Mouse (Mus musculus) hindbrain, embryonic 10.5 days (tissue): ENCODE data around the gene Tmem255a. TPM values are rescaled to one million over a fixed set of nuclear protein-coding genes. Genes with fewer than 3 reads are reported as not detected.
"Not testable (repeated sequence)": the region's sequence is repeated elsewhere in the genome, so short reads cannot be mapped to it uniquely, and the experiment has no call there.

Experiments
- DNase-seq: peaks from one replicate; pipeline ENCODE4 v3.0.0-alpha.2; 2017; ENCODE audit warnings: low spot score
- H3K27ac ChIP-seq: fragments of 300-500 bp; sonication (generic); 2 replicates; pipeline ENCODE4 v1.5.1; 2016; ENCODE audit warnings: mild to moderate bottlenecking, moderate library complexity
- H3K27me3 ChIP-seq: fragments of 300-500 bp; sonication (generic); 2 replicates; pipeline ENCODE4 v1.6.1; 2016; ENCODE audit warnings: mild to moderate bottlenecking; ENCODE audit not compliant: poor library complexity, insufficient read depth, severe bottlenecking
- H3K36me3 ChIP-seq: fragments of 300-500 bp; sonication (generic); 2 replicates; pipeline ENCODE4 v1.6.1; 2016; ENCODE audit warnings: mild to moderate bottlenecking, moderate library complexity
- H3K4me1 ChIP-seq: fragments of 300-500 bp; sonication (generic); replicated peaks from 2 replicates; pipeline ENCODE4 v1.6.1; 2016; ENCODE audit warnings: mild to moderate bottlenecking
- H3K4me3 ChIP-seq: fragments of 300-500 bp; sonication (generic); 2 replicates; pipeline ENCODE4 v1.5.1; 2016; ENCODE audit warnings: mild to moderate bottlenecking, moderate library complexity
- H3K9me3 ChIP-seq: fragments of 300-500 bp; sonication (generic); 2 replicates; pipeline ENCODE4 v1.6.1; 2016; ENCODE audit warnings: mild to moderate bottlenecking, moderate library complexity
- WGBS: fragments of 180-500 bp; shearing (Covaris S2); methylation state at CpG from one replicate; pipeline ENCODE4 v1.1.7; 2016; 5-methylcytosine and 5-hydroxymethylcytosine counted together
- polyA plus RNA-seq: library from polyadenylated mRNA; unstranded; fragments of >200 nt; fragmentation: Nextera tagmentation; extraction: Ambion mirVana; gene quantifications from 2 replicates; pipeline ENCODE4 v1.2.1, GENCODE M21; 2016

Gene Tmem255a
- polyA plus RNA-seq, 1 experiment from 2014 or later, result 12.5 TPM

DNA sequence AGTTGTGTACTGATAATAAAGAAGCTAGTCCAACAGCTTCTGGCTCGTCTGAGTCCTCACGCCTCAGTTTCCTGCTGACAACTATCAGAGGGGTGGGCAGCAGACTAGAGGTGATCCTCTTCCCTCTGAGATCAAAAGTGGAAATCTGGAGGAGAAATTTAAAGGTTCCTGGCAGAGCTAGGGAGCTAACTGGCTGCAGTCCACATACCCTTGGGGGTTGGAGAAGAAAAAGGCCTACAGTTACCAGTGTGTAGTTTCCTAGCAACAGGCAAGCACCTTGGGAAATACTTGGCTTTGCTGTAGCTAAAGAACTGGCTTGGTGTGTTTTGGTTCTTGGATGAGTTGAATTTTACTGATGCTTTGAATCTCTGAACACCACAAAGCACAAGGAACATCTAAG is 50.4 kb downstream of the Tmem255a start:
- Histone ChIP-seq H3K4me3 (no peak overlapping the region), H3K4me1 (no peaks in the 10 kb centered on the region), H3K27me3 (no peaks in the 10 kb centered on the region), H3K36me3 (no peaks in the 10 kb centered on the region), H3K9me3 (no peaks in the 10 kb centered on the region), H3K27ac (no peak overlapping the region)
- WGBS, result 75% methylated on average over 2 of the region's 2 CpGs
- DNase-seq, result no peak

DNA sequence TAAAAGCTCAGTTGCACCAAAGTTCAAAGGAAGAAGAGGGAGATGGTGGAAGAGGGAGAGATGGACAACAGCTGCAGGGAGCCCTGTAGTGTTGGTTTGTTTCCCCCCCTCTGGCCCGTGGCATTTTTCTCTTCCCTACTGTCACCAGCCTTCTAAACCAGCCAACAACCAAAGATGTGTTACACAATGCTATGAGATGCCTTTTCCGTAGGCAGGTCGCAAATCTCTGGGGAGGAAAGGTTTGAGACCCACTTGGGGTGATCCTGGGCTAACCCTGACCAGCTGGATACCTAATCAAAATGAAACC is 61.8 kb downstream of the Tmem255a start:
- Histone ChIP-seq H3K4me3 (peak overlapping the region; percentile 66), H3K36me3 (peaks cover 22% of the 10 kb centered on the region), H3K4me1 (0 out of 2 replicates have a peak, but pooled peaks cover 5% of the 10 kb centered on the region), H3K27me3 (no peaks in the 10 kb centered on the region), H3K27ac (peak overlapping the region; percentile 92), H3K9me3 (0 out of 2 replicates have a peak, but pooled peaks cover 5% of the 10 kb centered on the region)
- no peak for DNase-seq
- WGBS, result 35% methylated on average over 3 of the region's 3 CpGs

DNA sequence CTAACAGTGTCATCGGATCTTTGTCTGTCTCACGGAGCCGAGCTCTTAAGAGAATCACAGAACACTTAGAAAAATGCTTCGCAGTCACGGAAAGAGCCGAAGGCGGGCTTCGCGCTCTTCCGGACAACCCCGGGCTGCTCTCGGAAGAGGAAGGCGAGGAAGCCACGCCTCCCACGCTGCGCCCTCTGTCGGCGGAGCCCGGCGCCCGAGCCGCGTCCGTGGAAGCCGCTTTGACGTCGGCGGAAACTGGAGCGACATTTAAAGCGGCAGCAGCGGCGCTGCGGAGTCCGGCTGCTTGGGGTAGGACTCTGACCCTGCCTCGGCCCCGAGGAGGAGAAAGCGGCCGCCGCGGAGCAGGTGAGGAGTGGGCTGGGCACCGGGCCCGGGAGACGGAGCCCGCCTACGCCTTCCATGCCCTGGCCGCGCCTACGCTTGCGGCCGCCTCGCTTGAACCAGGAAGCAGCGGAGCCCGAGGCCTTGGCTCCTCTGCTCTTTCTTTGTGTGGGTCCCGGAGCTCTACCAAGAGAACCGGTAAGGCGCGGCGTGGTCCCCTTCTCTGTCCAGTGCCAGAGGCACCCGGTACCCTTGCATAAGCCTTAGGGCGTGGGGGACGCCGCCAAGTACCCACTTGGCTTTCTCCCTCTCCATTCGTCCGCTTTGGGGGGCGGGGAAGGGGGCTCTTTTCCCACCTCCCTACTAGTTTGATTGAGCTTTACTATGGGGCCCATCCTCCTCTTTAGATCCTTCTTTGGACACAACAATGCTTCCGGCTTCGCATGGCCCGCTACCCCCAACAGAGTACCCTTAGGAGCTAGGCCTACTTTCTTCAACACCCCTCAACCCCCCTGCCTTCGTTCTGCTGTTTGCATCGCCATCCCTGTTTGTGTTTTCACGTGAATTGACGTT is 62.4 kb downstream of the Tmem255a start, which contains the start of gene Zbtb33:
Gene Zbtb33 (plus strand): TSS at position 242 of the 906 bp plus-strand sequence.
- 0 out of 2 replicates have a peak, but pooled peaks cover 5% of the 10 kb centered on the region for H3K9me3 ChIP-seq
- DNase-seq, result peak; percentile 89
- 24% methylated on average over 72 of the region's 72 CpGs for WGBS
- 0 out of 2 replicates have a peak, but pooled peaks cover 5% of the 10 kb centered on the region for H3K4me1 ChIP-seq
- no peaks in the 10 kb centered on the region for H3K27me3 ChIP-seq
- peak within 1 kb of the TSS; percentile 92 for H3K27ac ChIP-seq
- peak within 1 kb of the TSS; percentile 66 for H3K4me3 ChIP-seq
- H3K36me3 ChIP-seq, result peaks cover 22% of the 10 kb centered on the region

DNA sequence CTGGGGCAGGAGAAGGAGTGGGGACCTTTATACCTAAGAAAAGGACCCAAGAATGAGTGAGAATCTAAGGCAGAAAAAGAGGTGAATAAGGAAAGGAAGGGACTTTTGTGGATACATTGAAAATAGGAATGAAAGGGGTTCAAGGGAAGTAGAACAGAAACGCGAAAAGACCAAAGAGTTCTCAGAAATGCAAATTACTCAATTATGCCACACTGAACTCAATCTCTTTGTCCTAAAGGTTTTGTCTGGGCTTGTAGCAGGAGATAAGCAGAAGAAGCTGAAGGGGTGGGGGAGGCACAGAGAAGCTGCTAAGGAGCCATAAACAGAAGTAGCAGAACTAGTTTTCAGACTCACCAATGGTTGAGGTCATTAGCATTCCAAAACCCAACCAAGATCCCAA is 66.7 kb downstream of the Tmem255a start:
- no peak for DNase-seq
- no peak overlapping the region for H3K4me3 ChIP-seq
- 24% methylated on average over 2 of the region's 2 CpGs for WGBS
- no peaks in the 10 kb centered on the region for H3K27me3 ChIP-seq
- no peaks in the 10 kb centered on the region for H3K36me3 ChIP-seq
- H3K9me3 ChIP-seq, result 0 out of 2 replicates have a peak, but pooled peaks cover 5% of the 10 kb centered on the region
- no peaks in the 10 kb centered on the region for H3K4me1 ChIP-seq
- H3K27ac ChIP-seq, result no peak overlapping the region

DNA sequence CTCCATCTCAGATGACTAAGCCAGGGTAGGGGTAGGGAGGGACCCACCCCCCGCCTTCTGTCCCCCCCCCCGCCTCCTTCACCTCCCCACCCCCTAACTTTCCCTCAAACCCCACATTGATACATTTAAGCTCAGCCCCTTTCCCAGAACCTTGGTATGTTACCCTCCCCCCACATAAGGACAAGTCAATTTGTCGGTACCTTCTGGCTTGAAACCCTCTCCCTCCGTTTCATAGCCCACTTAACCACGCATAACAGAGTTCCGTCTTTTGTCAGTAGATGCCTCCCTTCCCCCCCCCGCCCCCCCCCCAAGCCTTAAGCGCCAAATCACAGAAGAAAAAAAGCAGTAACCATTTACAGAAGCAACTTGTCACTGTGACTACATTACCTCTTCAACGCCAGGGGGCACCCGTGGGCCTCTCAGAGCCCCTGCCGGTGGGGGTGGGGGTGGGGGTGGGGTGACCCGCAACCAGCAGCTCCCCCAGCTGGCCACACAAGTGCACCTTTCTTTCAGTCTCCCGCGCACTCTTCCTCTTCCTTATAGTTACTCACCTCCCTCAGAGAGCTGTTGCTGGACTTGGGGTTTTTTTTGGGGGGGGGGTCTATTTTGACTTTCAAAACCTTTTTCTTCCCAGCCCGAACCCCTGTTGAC is 70.5 kb downstream of the Tmem255a start:
- Histone ChIP-seq H3K36me3 (no peaks in the 10 kb centered on the region), H3K27me3 (no peaks in the 10 kb centered on the region), H3K4me3 (peak overlapping the region; percentile 29), H3K4me1 (no peaks in the 10 kb centered on the region), H3K27ac (no peak overlapping the region), H3K9me3 (peaks cover 4% of the 10 kb centered on the region)
- DNase-seq, result peak; percentile 54
- 16% methylated on average over 14 of the region's 15 CpGs for WGBS

DNA sequence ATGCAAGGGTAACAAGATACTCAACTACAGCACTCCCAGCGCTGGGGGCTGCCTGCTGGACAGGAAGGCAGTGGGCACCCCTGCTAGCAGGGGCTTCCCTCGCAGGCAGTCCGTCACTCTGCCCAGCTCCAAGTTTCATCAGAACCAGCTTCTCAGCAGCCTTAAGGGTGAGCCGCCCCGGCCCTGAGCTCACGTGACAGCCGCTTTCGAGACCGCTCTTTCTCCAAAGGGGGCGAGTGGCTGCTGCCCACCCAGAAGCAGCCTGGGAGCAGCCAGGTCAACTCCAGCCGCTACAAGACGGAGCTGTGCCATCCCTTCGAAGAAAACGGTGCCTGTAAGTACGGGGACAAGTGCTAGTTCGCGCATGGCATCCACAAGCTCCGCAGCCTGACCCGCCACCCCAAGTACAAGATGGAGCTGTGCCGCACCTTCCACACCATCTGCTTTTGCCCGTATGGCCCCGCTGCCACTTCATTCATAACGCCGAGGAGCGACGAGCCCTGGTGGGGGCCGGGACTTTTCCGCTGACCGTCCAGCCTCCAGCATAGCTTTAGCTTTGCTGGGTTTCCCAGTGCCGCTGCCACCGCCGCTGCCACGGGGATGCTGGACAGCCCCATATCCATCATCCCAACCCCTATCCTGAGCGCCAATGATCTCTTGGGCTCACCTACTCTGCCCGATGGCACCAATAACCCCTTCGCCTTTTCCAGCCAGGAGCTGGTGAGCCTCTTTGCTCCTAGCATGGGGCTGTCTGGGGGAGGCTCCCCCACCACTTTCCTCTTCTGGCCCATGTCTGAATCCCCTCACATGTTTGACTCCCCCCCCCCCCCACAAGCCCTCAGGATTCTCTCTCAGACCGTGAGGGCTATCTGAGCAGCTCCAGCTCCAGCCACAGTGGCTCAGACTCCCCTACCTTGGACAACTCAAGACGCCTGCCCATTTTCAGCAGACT is 71.3 kb downstream of the Tmem255a start:
- H3K27me3 ChIP-seq, result no peaks in the 10 kb centered on the region
- H3K27ac ChIP-seq, result no peak overlapping the region
- H3K4me1 ChIP-seq, result no peaks in the 10 kb centered on the region
- 23% methylated on average over 38 of the region's 38 CpGs for WGBS
- H3K36me3 ChIP-seq, result no peaks in the 10 kb centered on the region
- peak; percentile 37 for DNase-seq
- H3K9me3 ChIP-seq, result peaks cover 4% of the 10 kb centered on the region
- H3K4me3 ChIP-seq, result peak overlapping the region; percentile 52

DNA sequence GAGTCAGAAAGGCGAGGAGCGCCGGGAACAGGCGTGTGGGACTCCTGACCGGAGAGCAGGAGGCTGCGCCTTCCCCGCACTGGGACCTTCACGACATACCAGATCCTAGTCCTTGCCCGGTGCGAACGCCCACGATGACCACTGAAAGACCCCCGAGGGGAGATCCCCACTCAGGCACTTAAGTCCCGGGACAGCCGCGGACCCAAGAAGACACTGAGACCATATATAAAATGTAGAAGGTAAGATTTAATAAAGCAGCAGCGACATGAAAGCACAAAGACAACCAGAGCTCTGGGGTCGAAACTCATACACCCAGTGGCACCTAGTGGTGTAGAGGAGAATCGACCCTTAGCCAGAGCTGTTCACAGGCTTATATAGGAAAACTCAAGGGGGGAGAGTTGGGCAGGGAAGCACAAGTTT is 72.3 kb downstream of the Tmem255a start:
- not testable (repeated sequence) for H3K27ac ChIP-seq, H3K4me1 ChIP-seq, H3K27me3 ChIP-seq, H3K36me3 ChIP-seq, H3K9me3 ChIP-seq
- WGBS, result 30% methylated on average over 19 of the region's 19 CpGs
- peak; percentile 54 for DNase-seq
- peak overlapping the region; percentile 40 for H3K4me3 ChIP-seq

DNA sequence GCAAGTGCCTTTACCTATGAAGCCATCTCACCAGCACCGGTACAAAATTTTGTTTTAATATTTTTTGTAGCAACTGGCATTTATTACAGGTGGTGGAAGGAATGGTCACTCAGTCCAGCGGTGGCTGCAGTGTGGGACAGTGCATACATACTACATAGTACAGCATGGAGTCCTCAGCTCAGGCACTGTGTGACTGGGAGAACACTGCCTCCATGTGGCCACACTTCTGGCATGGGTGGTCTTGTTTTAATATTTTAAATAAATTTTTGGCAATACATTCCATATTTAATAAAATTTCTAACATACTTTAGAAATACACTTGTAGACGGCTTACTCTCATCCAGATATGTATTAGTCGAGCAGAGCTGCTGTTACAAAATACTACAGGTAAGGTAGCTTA is 85.6 kb downstream of the Tmem255a start:
- 76% methylated on average over 4 of the region's 4 CpGs for WGBS
- Histone ChIP-seq H3K36me3 (no peaks in the 10 kb centered on the region), H3K9me3 (no peaks in the 10 kb centered on the region), H3K27ac (no peak overlapping the region), H3K4me1 (no peaks in the 10 kb centered on the region), H3K27me3 (no peaks in the 10 kb centered on the region), H3K4me3 (no peak overlapping the region)
- DNase-seq, result no peak

DNA sequence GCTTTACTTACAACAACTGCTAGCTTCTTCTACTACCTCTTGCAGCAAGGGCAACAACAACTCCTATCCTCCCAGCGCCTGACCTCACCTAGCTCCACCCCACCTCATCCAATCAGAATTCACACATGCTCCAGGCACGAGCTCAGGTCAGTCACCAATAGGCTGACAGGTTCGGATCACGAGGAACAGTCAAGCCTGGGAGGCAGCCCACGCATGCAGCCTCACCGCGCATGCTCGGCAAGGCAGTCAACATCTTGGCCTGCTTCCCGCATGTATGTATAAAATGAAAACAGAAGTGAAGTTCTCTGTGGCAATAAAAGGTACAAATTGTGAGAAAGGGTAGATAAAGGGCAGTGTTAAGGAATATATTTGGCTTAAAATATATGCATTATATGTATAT is 86.2 kb downstream of the Tmem255a start:
- Histone ChIP-seq H3K4me3 (no peak overlapping the region), H3K27ac (no peak overlapping the region), H3K9me3 (no peaks in the 10 kb centered on the region), H3K27me3 (no peaks in the 10 kb centered on the region), H3K36me3 (no peaks in the 10 kb centered on the region), H3K4me1 (no peaks in the 10 kb centered on the region)
- 87% methylated on average over 9 of the region's 9 CpGs for WGBS
- DNase-seq, result no peak

DNA sequence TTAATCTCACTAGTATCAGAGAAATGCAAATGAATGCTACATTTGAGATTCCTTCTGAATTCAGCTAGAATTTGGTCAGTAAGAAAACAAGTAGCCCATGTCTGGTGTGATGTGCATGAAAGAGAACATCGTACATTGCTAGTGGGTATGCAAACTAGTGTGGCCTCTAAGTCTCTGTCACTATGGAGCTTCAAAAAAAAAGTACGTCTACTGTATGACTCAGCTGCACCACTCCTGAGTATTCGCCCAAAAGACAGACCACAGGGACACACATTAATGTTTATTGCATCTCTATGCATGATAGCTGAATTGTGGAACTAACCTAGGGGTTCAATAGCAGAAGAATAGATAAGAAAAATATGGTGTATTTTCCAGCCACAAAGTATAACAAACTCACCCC is 86.9 kb downstream of the Tmem255a start:
- 81% methylated on average over 3 of the region's 3 CpGs for WGBS

DNA sequence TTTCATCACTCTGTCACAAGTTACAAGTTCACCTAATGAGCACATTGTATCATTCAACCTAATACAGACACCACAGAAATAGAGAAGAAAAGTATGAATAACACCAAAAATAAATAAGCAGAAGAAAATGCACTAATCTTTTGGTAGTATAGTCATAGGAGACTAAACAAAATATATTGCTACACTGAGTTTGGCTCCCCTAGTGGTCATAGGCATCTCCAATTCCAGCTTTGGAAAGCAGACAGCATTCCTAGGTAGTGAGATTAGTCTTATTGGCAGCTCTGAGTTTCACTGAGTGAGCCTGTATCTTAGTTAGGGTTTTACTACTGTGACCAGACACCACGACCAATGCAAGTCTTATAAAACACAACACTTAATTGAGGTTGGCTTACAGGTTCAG is 93.1 kb downstream of the Tmem255a start:
- H3K4me1 ChIP-seq, result no peaks in the 10 kb centered on the region
- no peaks in the 10 kb centered on the region for H3K27me3 ChIP-seq
- 76% methylated on average over 1 of the region's 1 CpGs for WGBS
- H3K27ac ChIP-seq, result no peak overlapping the region
- H3K4me3 ChIP-seq, result no peak overlapping the region
- H3K9me3 ChIP-seq, result no peaks in the 10 kb centered on the region
- DNase-seq, result no peak
- no peaks in the 10 kb centered on the region for H3K36me3 ChIP-seq

More for the DNA sequence above, 86.9 kb downstream of the Tmem255a start:
- Histone ChIP-seq H3K4me1 (no peaks in the 10 kb centered on the region), H3K27ac (no peak overlapping the region), H3K9me3 (no peaks in the 10 kb centered on the region), H3K4me3 (no peak overlapping the region), H3K36me3 (no peaks in the 10 kb centered on the region), H3K27me3 (no peaks in the 10 kb centered on the region)
- no peak for DNase-seq
